Mouse (Mus musculus) ES-E14 (cell line): ENCODE measurements around the gene Klhl18.

Experiments used
- CHD2 ChIP-seq: IDR thresholded peaks from 2 replicates; pipeline ENCODE4 v1.6.1; 2014; ENCODE audit warnings: mild to moderate bottlenecking, low read depth, low read length, inconsistent platforms
- HCFC1 ChIP-seq: IDR thresholded peaks from 2 replicates; pipeline ENCODE4 v1.6.1; 2012; ENCODE audit warnings: low read length, inconsistent platforms, borderline replicate concordance; ENCODE audit not compliant: insufficient read depth
- MAFK ChIP-seq: IDR thresholded peaks from 2 replicates; pipeline ENCODE4 v1.6.1; 2014; ENCODE audit warnings: mild to moderate bottlenecking, low read depth, low read length, inconsistent platforms; ENCODE audit not compliant: insufficient read depth
- ZC3H11A ChIP-seq: IDR thresholded peaks from 2 replicates; pipeline ENCODE4 v1.6.1; 2012; ENCODE audit warnings: low read depth, mild to moderate bottlenecking, inconsistent platforms, low read length, borderline replicate concordance

- TF ChIP-seq MAFK = no peak
- no peak for TF ChIP-seq CHD2
- TF ChIP-seq ZC3H11A = no peak
- no peak for TF ChIP-seq HCFC1
These were observed 62.7 kb downstream of the Klhl18 start for GRCm38 (mm10) chr9:110413785-110414184.
